Mouse (Mus musculus): ENCODE measurements around the gene Arl8a.
"Not testable (repeated sequence)": the region's sequence is repeated elsewhere in the genome, so short reads cannot be mapped to it uniquely, and the experiment has no call there.

Gene Arl8a

DNA sequence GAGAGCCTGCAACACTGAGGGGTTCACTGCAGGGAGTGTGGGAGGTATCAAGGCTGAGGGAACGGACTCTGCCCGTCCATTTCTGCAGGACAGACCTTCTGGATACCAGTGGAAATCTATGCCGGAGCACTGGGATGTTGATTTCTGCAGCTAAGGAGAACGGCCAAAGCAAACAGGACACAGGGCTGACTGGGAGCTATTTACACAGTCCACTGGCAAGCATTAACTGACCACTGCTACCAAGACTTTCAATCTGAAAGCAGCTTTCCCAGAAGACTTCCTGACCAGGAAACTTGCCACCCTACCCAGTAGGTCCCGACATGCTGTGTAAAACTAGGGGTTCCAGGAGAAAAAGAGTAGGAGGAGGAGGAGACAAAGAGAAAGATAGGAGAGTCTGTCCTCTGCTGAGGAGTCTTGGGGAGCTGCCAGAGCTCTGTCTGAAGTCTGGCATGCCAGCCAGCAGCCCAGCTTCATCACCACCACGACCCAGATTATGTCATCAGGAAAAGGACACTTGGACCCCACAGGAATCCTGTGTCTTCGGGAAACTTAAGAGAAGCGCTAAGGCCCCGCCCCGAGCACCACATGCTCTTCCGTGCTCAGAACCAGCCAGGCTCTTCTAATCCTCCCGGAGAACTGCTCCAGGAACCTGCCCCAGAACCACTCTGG, 23.1 kb downstream of the Arl8a start:
- peak; percentile 71 for DNase-seq (ENCODE audit: low read depth)

DNA sequence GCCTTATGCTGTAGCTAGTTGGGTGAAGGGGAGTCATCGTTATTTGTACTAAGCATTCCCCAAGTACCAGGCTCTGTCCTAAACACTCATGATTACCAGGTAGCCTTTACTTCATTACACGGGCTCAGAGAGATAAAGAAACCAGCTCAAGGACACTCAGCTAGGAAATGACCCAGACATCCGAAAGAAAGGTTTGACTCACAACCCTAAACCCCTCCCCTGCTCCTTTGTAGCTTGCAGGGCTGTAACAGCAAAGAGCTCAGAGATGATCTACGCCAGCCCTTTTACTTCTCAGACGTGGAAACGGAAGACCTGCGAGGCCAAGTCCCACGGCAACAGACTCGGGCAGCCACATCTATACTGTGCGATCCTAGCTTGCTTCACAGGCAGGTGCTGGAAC, 23.7 kb downstream of the Arl8a start:
- no peak for DNase-seq (ENCODE audit: low read depth)

DNA sequence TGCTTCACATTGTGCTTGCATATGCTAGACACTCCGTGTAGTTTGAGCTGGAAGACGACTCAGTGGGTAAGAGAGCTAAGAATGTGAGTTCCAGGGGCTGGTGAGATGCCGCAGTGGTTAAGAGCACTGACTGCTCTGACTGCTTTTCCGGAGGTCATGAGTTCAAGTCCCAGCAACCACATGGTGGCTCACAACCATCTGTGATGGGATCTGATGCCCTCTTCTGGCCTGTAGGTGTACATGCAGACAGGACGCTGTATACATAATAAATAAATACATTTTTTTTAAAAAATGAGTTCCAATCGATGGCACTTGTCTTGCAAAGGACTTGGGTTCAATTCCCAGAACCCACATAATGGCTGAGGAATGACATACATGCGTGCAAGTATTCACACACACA, 24.6 kb downstream of the Arl8a start:
- no peak for DNase-seq (ENCODE audit: low read depth)

DNA sequence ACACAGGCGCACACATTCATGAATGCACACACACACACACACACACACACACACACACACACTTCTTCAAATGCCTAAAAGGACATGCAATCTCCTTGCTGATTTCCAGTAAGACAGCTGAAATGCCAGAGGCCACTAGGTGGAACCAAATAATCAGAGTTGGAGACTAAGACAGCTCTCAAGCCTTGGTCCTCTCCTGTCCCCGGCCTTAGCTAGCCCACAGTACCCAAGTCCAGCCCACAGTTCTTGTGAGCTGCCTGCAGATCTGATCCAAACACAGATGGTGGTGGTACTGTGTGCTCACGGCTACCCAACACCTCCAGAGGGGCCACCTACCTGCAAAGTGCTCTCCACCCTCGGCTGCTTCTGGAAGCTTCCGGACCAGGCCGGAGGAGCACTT, 25.4 kb downstream of the Arl8a start:
- DNase-seq (ENCODE audit: low read depth) = peak; percentile 79

DNA sequence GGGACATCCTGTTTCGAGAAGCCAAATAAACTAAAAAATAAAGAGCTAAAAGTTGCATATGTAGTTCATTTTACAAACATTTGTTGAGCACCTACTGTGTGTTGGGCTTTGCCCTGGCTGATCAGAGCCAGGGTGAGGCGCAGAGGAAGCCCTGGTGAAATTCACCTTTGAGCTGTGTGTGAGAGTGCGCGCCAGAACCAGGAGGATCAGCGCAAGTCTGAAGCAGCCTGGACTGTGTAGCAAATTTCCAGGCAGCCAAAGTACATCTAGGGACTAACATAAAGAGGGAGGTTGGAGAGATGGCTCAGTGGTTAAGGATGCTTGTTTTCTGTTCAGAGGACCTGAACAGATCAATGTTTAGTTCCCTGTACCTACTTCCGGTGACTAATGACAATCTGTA, 26.7 kb downstream of the Arl8a start:
- no peak for DNase-seq (ENCODE audit: low read depth)

DNA sequence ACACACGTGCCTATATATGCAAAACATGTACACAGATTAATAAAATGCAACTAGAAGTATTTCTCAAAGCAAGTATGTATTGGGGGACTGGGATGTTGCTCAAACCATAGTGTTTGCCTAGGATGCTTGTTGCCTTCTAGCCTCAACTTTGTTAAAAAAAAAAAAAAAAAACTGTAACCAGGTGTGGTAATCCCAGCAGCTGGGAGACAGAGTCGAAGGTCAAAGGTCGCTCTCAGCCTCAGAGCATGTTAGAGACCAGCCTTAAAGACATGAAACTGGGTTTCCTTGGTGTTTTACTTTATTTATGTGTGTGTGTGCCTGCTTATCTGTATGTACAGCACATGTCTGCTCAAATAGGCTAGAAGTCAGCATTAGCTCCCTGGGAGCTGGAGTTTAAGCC, 28.6 kb downstream of the Arl8a start:
- no peak for DNase-seq (ENCODE audit: low read depth)

DNA sequence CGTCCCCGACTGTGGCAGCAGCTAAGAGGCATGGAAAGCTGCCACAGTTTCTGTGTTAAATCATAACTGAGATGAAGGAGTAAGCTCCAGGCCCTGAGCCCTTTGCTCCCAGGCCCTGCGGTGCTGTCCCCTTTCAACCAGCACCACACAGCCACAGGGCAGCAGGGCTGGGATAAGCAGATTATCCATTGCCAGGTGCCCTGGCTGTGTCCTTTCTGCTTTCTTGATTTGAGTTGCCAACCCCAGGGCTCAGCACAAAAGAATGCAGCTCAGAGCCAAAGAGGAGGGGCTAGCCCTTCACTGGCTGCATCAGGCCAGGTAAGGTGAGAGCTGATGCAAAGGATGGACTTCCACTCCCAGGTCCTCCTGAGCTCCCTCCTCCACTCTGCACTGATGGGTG, 31.1 kb downstream of the Arl8a start:
- no peak for DNase-seq (ENCODE audit: low read depth)

DNA sequence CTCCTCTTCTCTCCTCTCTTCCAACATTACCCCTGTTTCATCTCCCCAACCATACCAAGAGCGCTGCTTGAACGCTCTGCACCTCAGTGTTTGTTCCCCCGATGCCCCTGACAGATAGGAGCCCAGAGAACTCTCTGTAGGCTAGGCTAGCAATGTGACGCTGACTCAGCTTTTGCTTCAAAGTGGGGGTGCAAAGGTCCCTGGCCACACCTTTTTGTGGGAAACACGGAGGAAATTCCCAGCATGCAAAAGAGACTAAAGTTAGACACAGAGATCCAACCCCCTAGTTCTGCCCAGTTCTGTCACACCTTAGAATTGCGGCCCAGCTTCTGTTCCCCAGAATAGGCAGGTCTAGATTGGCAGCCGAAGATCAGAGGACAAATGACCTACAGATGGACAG, 32.2 kb downstream of the Arl8a start:
- no peak for DNase-seq (ENCODE audit: low read depth)

DNA sequence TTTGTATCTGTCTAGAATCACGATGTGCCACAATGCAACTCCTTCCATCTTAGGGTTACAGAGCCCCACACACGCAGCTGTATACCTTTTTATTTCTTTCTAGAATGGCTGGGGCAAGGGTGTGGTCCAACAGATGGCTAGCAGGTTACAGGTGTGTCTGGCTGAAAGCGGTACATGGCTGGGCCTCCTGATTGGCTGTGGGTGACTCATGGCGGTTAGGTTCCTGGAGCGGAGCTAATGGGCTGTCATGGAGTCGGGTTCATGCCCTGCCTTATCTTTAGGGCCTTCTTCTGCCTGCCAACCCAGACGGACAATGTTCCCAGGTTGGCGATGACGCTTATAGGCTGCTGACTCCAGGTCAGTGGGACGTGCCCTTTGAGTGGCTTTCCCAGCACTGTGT, 34.2 kb downstream of the Arl8a start:
- no peak for DNase-seq (ENCODE audit: low read depth)

DNA sequence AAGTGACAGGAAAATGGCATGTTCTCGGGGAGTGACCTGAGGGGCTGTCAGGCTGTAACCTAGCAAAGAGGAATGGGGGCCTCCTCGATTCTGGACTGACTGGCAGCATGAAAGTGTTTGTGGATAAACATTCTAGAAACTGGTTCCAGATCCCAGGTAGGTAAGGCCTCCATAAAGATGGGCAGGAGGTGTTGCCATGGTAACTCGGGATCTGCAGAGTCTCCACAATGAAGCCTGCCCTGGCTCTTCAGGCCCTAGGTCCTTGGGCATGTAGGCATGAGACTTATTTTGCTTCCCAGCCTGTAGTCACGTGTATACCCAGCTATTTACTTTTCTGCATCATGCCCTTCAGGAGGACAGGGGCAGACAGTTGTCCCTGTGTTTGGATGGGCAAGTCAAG, 34.7 kb downstream of the Arl8a start:
- no peak for DNase-seq (ENCODE audit: low read depth)

DNA sequence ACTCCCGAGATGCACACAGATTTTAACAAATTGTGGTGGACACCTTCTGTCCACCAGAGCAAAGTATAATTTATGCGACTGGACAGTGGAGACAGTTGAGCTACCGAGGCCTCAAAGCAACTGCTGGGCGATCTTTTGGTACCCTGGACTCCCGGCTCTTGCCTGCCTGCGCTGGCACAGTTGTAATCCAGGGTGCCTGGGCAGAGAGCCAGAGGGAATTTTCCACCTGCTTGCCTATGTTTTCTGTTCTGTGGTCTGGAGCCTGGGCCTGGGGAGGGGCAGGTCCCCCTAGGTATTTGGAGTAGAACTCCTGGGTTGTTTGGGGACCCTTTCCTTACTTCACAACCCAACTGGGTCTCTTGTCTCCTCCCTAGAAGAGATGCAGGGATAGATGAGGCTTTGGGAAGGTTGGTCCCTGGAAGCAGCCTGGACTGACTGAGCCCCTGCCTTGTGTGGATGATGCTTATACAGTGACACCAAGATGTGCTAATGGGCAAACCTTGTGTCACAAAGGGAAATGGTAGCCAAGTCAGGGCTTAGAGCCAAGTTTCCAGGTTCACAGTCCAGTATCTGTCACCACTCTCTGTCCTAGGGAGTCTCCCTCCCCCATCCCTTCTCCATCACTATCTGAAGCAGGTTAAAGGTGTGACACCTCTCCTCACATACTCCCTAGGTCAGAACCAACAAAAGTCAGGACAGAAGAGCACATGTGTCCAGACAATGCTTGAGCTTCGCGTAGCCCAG, 35.4 kb downstream of the Arl8a start:
- DNase-seq (ENCODE audit: low read depth) = no peak

DNA sequence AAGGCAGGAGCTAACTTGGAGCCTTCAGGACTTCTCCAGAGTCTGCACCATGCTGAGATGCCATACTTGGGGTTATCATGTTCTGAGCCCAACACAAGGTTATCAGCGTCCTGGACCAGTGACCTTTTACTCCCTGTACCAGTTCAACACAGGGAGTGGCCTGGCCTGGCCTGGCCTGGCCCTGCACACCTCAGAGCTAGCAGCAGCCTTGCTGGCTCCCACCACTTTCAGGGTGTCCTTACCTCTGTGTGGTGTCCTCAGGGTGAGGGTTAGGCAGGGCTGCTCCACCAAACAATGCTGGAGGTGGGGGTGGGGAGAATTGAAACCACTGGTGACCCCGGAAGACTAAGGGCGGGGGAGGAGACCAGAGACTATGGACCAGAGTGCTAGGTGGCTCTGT, 36.4 kb downstream of the Arl8a start:
- no peak for DNase-seq (ENCODE audit: low read depth)

DNA sequence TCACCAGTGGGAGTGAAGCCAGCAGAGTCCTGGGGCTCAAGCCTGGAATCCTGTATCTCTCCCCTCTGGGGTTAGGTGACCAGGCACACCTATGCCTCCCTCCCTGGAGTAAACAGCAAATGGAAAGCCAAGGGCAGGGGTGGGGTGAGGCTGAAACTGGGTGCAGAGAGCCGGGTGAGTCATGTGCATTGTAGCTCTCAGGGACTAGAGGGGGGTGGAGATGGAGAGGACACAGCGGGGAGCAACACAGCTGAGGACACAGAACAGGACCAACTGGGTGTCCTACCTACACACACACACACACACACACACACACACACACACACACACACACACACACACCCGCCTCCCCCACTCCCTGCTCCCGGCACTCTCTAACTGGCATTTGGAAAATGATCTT, 36.8 kb downstream of the Arl8a start:
- no peak for DNase-seq (ENCODE audit: low read depth)

DNA sequence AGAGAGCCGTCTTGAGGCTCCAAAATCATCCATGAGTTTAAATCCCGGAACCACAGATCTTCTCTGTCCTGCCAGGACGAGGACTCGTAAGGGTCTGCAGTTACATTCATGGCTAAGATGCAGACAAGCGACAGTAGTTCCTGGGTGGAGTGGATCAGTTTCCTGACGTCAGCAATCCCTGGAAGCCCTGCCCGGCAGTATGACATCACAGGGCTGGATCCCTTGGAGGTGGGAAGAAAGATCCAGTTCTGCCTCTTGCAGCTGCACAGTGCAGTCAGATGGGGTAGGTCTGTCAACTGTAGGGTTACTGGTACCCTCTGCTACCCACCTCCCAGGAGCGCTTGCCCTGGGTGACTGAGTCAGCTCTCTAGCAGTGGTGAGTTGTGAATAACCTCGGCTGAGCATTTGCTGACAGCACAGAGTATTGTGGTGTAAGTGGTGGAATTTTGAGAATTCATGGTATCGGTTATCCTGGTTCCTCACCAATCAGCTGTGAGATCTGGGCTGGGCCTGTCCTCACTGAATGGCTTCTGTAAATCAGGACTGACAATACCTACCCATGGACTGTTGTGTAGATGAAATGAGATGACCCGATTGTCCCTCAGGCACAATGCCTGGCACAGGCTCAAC, 37.4 kb downstream of the Arl8a start:
- no peak for DNase-seq (ENCODE audit: low read depth)

DNA sequence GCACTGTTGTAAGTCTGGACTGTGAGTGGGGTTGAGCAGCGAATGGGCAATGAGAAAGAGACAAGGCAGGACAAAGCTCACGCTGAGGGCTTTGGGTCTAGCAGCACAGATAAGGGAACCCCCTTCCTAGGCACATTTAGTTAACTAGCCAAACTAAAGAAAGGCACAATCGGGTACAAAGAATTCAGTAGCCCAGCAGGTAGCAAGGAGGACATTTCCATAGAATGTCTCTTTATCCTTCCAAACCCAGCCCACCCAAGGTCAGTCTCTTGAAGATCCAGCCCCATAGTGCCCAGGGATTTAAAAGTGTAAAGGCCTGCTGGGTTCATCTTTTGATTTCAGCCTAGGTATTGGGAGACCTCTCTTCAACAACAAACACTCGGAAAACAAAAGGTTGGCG, 39.3 kb downstream of the Arl8a start:
- DNase-seq (ENCODE audit: low read depth) = no peak

DNA sequence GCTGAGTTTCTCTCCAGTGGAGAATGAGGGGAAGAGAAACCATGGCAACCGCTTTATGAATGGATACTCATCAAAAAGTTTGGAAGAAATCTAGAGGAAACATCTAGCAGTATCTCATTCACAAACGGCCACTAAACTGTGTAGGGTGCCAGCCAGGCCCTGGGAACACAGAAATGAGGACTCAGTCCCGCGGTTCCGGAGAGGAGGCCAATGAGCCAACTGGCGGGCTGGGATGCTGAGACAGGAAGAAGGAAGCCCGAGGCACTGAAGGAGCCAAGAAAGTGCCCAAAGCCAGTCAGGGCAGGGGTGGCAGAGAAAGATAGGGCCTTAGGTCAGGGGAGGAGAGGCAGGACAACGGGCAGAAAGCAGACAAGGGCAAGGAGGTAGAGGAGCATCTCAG, 39.8 kb downstream of the Arl8a start:
- no peak for DNase-seq (ENCODE audit: low read depth)

DNA sequence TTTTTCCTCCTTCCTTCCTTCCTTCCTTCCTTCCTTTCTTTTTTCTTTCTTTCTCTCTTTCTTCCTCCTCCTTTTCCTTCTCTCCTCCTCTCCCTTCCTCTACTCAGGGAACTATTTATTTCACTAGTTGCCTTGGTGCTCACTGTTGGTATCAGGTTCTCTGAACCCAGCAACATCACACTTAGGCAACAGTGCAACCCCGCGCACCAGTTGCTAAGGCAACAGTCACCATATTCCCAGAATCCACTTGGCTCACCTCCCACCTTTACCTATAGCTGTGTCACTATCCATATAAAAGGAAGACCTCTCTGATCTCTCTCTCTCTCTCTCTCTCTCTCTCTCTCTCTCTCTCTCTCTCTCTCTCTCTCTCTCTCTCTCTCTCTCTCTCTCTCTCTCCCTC, 40.4 kb downstream of the Arl8a start:
- not testable (repeated sequence) for DNase-seq (ENCODE audit: low read depth)

DNA sequence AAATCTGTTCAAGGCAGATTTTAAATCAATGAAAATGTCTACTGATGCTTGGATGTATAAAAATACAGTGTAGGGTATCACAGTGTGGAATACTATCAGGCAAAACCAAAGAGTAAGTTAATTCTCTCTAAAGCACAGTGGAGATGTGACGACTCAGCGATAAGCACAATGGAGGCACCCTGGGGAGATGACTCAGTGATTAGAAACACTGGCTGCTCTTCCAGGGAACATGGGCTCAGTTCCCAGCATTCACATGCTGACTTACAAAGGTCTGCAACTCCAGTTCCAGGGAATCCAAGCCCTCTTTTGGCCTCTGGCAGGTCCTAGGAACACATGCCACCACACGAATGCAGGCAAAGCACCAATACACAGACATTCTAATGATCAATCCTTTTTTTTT, 41.6 kb downstream of the Arl8a start:
- DNase-seq (ENCODE audit: low read depth) = peak; percentile 85

DNA sequence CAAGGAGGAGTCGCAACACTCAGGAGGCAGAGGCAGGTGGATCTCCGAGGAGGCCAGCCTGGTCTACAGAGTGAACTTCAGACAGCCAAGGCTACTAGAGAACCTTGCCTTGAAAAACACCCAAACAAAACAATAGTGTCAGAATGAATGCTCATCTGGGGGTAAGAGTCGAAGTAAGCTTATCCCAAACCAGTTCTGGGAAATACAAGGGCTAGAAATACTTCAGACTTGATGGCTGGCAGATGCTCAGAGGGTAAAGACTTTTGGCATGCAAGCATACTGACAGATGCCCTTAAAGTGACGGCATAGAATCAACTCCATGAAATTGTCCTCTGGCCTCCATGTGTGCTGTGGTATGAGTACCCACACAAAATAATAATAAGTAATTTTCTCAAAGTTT, 42.6 kb downstream of the Arl8a start:
- DNase-seq (ENCODE audit: low read depth) = no peak

DNA sequence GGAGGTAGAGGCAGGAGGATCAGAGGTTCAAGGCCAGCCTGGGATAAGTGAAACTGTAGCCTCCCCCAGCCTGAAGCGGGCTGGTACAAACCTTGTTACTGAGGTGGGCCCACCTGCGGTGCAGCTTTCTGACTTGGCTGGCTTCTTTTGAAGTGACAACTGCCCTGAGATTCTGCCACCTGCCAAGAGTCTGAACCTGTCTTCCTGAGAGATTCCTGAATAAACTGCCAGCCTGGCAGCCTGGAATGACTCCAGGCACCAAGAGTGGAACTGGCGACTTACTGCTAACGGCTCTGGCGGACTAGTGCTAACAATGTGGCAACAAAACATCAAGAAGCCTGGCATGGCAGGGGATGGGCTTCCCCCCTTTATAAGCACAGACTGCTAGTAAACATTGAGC, 47.7 kb downstream of the Arl8a start:
- not testable (repeated sequence) for DNase-seq (ENCODE audit: low read depth)

DNA sequence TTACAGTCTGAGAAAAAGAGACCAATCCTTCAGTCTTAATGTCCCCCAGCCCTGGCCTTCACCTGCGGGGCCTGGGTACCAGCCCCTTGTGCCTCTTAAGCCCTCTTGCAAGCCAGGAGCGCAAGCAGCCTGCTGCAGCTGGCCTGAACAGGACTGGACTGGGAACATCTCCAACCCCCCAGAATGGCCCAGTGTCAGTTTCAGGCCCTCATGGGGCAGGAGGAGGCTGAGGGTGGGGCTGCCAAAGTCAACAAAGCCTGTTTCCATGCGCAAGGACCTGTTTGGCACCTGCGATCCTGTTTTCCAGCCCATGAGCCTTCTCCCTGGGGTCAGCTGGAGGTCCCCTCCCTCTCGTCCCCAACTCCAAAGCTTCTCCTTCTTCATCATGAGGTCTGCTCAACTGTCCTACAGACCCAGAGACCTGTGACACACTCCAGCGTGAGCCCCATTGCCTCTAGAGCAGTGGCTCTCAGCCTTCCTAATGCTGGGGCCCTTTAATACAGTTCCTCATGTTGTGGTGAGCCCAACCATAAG, 49.4 kb downstream of the Arl8a start:
- no peak for DNase-seq (ENCODE audit: low read depth)

DNA sequence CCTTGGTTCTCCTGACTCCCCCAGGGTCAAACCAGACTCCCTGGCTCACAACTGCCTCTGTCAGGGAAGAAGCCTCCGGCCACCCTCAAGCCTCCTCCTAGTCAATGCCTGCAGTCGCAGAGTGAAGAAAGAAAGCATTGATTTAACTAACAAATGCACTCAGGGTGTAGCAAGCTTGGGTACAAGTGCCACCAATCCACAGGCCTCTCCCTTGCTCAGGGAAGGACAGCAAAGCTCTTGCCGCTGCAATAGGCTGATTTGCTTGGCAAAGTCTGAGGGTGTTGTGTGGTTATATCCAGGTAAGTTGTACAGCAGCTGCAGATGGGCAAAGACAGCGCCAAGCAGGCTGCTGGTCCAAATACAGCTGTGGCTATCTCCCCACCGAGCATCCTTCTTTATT, 51.8 kb downstream of the Arl8a start:
- no peak for DNase-seq (ENCODE audit: low read depth)

All from fibroblast of lung, adult 2 months (primary cell).